Mouse (Mus musculus) liver, embryonic 14.5 days (tissue): ENCODE measurements at regions not wholly inside any gene's neighbourhood (a gene's known extent, or its start where the extent isn't known, plus 50 kb on each side); places are given as distances from the start of the nearest gene placed in this dataset.

Source experiments
- ATAC-seq: fragments of 200-750 bp; cut with Nextera tagmentation; 2 replicates; pipeline ENCODE4 v1.8.0; 2017; ENCODE audit warnings: moderate number of reproducible peaks, mild to moderate bottlenecking, moderate library complexity; ENCODE audit not compliant: insufficient read depth
- DNase-seq, 3 experiments: peaks; one replicate each; pipeline ENCODE4 v3.0.0-alpha.2; 2012 to 2013; ENCODE audit warnings: low read depth in 3 of 3, low spot score in 3 of 3
- H3K27ac ChIP-seq: fragments of 300-500 bp; sonication (generic); 2 replicates; pipeline ENCODE4 v1.5.1; 2014; ENCODE audit warnings: moderate library complexity, mild to moderate bottlenecking, control low read depth, inconsistent platforms
- H3K27me3 ChIP-seq: fragments of 300-500 bp; sonication (generic); 2 replicates; pipeline ENCODE4 v1.6.1; 2014; ENCODE audit warnings: mild to moderate bottlenecking, low read length, moderate library complexity; ENCODE audit not compliant: control insufficient read depth, insufficient read depth
- H3K36me3 ChIP-seq: fragments of 300-500 bp; sonication (generic); replicated peaks from 2 replicates; pipeline ENCODE4 v1.6.1; 2014; ENCODE audit warnings: low read depth; ENCODE audit not compliant: control insufficient read depth, insufficient read depth
- H3K4me1 ChIP-seq, 2 experiments: fragments of 200-500 bp in 1 of 2; fragments of 300-500 bp in 1 of 2; sonication (generic) in 1 of 2; replicated peaks; 2 replicates each; pipeline ENCODE4 v1.6.1; 2012 to 2014; ENCODE audit warnings: antibody characterized with exemption in 1 of 2, inconsistent platforms in 1 of 2, low read length in 1 of 2; ENCODE audit not compliant: control insufficient read depth in 2 of 2, insufficient read depth in 2 of 2
- H3K4me2 ChIP-seq: fragments of 300-500 bp; sonication (generic); 2 replicates; pipeline ENCODE4 v1.6.1; 2014; ENCODE audit warnings: low read depth, mild to moderate bottlenecking, control low read depth, moderate library complexity
- H3K4me3 ChIP-seq, 2 experiments: fragments of 200-500 bp in 1 of 2; fragments of 300-500 bp in 1 of 2; sonication (generic) in 1 of 2; 2 replicates each; pipeline ENCODE4 v1.5.1; 2012 to 2014; ENCODE audit warnings: low read depth in 2 of 2, low read length in 2 of 2, mild to moderate bottlenecking in 2 of 2, control low read depth in 1 of 2, inconsistent platforms in 1 of 2, moderate library complexity in 1 of 2; ENCODE audit not compliant: insufficient read depth in 1 of 2
- H3K9ac ChIP-seq: fragments of 300-500 bp; sonication (generic); replicated peaks from 2 replicates; pipeline ENCODE4 v1.6.1; 2014; ENCODE audit warnings: mild to moderate bottlenecking, control low read depth, moderate library complexity
- H3K9me3 ChIP-seq: fragments of 300-500 bp; sonication (generic); 2 replicates; pipeline ENCODE4 v1.6.1; 2016; ENCODE audit warnings: low read length, mixed read lengths; ENCODE audit not compliant: control insufficient read depth
- CTCF ChIP-seq: IDR thresholded peaks from 2 replicates; pipeline ENCODE4 v1.5.1; 2016; ENCODE audit warnings: antibody characterized with exemption, low read depth, control low read depth
- EP300 ChIP-seq: IDR thresholded peaks from 2 replicates; pipeline ENCODE4 v1.6.1; 2016; ENCODE audit warnings: antibody characterized with exemption, low read depth
- WGBS: fragments of 180-500 bp; shearing (Covaris S2); extraction: QIAGEN DNeasy Blood & Tissue Kit; methylation state at CpG from one replicate; pipeline ENCODE4 v1.1.7; 2014; ENCODE audit not compliant: insufficient replicate concordance; 5-methylcytosine and 5-hydroxymethylcytosine counted together

- Histone ChIP-seq H3K4me1 (no peaks in the 10 kb centered on the region), H3K9me3 (no peaks in the 10 kb centered on the region), H3K27ac (no peak overlapping the region), H3K4me2 (no peak overlapping the region), H3K4me3 (no peak overlapping the region), H3K9ac (no peak overlapping the region), H3K36me3 (no peaks in the 10 kb centered on the region), H3K27me3 (no peaks in the 10 kb centered on the region)
- WGBS = 18% methylated on average over 3 of the region's 3 CpGs
- no peak for TF ChIP-seq EP300
- no peak for TF ChIP-seq CTCF
- ATAC-seq (no peak), DNase-seq (no peak)
These were observed 202.2 kb upstream of the Nrp1 start for GRCm38 (mm10) chr8:128156221-128156620.

- no peak for ATAC-seq
- H3K4me1 ChIP-seq = no peaks in the 10 kb centered on the region
- TF ChIP-seq EP300 (no peak), CTCF (no peak)
- H3K4me2 ChIP-seq = no peak overlapping the region
- no peak for DNase-seq
- H3K27ac ChIP-seq = no peak overlapping the region
- no peaks in the 10 kb centered on the region for H3K9me3 ChIP-seq
- H3K36me3 ChIP-seq = no peaks in the 10 kb centered on the region
- H3K27me3 ChIP-seq = no peaks in the 10 kb centered on the region
- H3K9ac ChIP-seq = no peak overlapping the region
- no peak overlapping the region for H3K4me3 ChIP-seq
These were observed 195.5 kb upstream of the Nrp1 start for GRCm38 (mm10) chr8:128162857-128163256.

GRCm38 (mm10) chr8:128164976-128165375 lies 193.4 kb upstream of the Nrp1 start:
- no peak overlapping the region for H3K27ac ChIP-seq
- no peak overlapping the region for H3K4me3 ChIP-seq
- H3K27me3 ChIP-seq = no peaks in the 10 kb centered on the region
- H3K36me3 ChIP-seq = no peaks in the 10 kb centered on the region
- H3K9me3 ChIP-seq = no peaks in the 10 kb centered on the region
- H3K4me2 ChIP-seq = no peak overlapping the region
- 64% methylated on average over 5 of the region's 5 CpGs for WGBS
- TF ChIP-seq EP300 = no peak
- TF ChIP-seq CTCF = no peak
- ATAC-seq (no peak), DNase-seq (no peak)
- H3K4me1 ChIP-seq = no peaks in the 10 kb centered on the region; a peak in 1 of 4 replicates
- no peak overlapping the region for H3K9ac ChIP-seq

- no peaks in the 10 kb centered on the region for H3K27me3 ChIP-seq
- 50% methylated on average over 2 of the region's 2 CpGs for WGBS
- no peak for TF ChIP-seq EP300
- no peak for TF ChIP-seq CTCF
- no peak overlapping the region for H3K4me3 ChIP-seq
- no peaks in the 10 kb centered on the region for H3K9me3 ChIP-seq
- no peak for DNase-seq
- H3K36me3 ChIP-seq = no peaks in the 10 kb centered on the region
- no peaks in the 10 kb centered on the region; a peak in 1 of 4 replicates for H3K4me1 ChIP-seq
- H3K27ac ChIP-seq = no peak overlapping the region
- no peak overlapping the region for H3K9ac ChIP-seq
- no peak overlapping the region for H3K4me2 ChIP-seq
- no peak for ATAC-seq
These were observed 192.8 kb upstream of the Nrp1 start for GRCm38 (mm10) chr8:128165591-128165990.

- TF ChIP-seq EP300 (no peak), CTCF (no peak)
- ATAC-seq (no peak), DNase-seq (no peak)
- Histone ChIP-seq H3K9me3 (no peaks in the 10 kb centered on the region), H3K36me3 (no peaks in the 10 kb centered on the region), H3K4me2 (no peak overlapping the region), H3K27ac (no peak overlapping the region), H3K4me3 (no peak overlapping the region), H3K9ac (no peak overlapping the region), H3K4me1 (no peaks in the 10 kb centered on the region; a peak in 1 of 4 replicates), H3K27me3 (no peaks in the 10 kb centered on the region)
- 54% methylated on average over 4 of the region's 4 CpGs for WGBS
These were observed 192.3 kb upstream of the Nrp1 start for GRCm38 (mm10) chr8:128166097-128166496.
